Mouse (Mus musculus): ENCODE data around the gene Ppm1k.

DNA sequence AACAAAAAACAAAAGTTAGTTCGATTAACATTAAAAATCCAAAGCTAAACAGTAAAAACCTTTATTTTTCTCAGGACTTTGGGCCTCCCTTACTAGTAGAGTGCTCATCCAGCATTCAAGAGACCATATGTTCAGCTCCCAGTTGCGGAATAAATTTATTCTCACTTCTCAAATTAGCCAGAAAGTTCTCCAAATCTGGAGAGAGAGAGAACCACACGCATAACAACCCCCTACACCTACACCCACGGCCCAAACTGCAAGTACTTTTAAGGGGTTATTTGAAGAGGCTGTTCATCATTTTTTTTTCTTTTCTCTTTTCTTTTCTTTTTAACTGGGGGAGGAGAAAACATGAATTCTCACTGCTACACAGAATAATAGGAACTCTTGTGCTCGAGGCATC, 23.4 kb downstream of the Ppm1k start:
- TF ChIP-seq CTCF (IDR thresholded peaks at IDR 0.05; ENCODE audit: borderline replicate concordance, control insufficient read depth, extremely low read depth, insufficient read depth, low read length, poor library complexity) (no peak), POLR2A (IDR thresholded peaks at IDR 0.05; ENCODE audit: control insufficient read depth, extremely low read depth, insufficient read depth, low read length, poor library complexity) (no peak)

Measured in thymus, adult 2 months (tissue).